Mouse (Mus musculus) erythroblast, adult 5-6 weeks (primary cell): ENCODE measurements around the gene Gm9639. TPM values are rescaled to one million over a fixed set of nuclear protein-coding genes. Genes with fewer than 3 reads are reported as not detected.
"Not testable (repeated sequence)": the region's sequence is repeated elsewhere in the genome, so short reads cannot be mapped to it uniquely, and the experiment has no call there.

ENCODE experiments used
- ATAC-seq: replicated peaks from 2 replicates; pipeline ENCODE4 v1.8.0; 2016; ENCODE audit warnings: moderate number of reproducible peaks, mild to moderate bottlenecking, moderate TSS enrichment, inconsistent platforms; ENCODE audit not compliant: poor library complexity, low FRiP score, severe bottlenecking
- total RNA-seq, 2 experiments: library from RNA; stranded (forward) in 1 of 2; stranded (reverse) in 1 of 2; fragments of 150-400 nt in 1 of 2; fragments of 200-764, 138-1000 nt in 1 of 2; gene quantifications; 2 replicates each; pipeline versions ENCODE4 v1.2.3 to v1.2.4; 2015 to 2017; ENCODE audit warnings: low replicate concordance in 2 of 2

The Gm9639 gene
- total RNA-seq, 2 experiments from 2014 or later = not detected

DNA sequence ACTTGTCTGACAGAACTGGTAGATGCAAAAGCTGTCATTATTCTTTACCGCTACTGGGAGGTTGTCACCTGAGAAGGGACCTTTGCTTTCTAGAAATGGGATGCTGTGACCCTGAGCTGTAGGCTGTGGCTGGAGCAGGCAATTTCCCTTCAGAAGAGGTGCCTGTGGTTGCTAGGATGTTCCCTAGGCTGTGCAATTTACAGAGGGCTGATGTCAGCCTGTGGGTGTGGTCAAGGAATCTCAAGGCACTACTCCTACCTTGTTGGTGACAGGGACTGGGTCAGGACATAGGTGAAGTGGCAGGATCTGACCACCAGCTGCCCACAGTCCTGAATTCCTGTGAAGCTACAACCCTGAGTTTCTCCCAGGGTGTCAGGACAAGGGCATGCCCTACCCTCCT is 25.1 kb downstream of the Gm9639 start:
- ATAC-seq = no peak

- ATAC-seq = not testable (repeated sequence)
Observed at GRCm38 (mm10) chr10:77759582-77759981, 35.3 kb downstream of the Gm9639 start, which contains the start of gene Gm3233. Gene Gm3233, minus strand, starts transcription at chr10:77759682.

DNA sequence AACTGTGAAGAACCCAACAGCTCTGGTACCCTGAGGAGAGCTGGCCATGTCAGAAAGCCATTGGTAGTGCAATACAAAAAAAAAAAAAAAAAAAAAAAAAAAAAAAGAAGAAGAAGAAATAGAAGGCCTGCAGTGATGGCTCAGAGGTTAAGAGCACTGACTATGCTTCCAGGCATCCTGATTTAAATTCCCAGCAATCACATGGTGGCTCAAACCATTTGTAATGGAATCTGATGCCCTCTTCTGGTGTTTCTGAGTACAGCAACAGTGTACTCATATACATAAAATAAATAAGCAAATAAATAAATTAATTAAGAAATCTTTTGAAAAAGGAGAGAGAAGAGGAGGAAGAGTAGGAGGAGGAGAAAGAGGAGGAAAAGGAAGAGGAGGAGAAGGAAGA is 41.4 kb downstream of the Gm9639 start:
- no peak for ATAC-seq

DNA sequence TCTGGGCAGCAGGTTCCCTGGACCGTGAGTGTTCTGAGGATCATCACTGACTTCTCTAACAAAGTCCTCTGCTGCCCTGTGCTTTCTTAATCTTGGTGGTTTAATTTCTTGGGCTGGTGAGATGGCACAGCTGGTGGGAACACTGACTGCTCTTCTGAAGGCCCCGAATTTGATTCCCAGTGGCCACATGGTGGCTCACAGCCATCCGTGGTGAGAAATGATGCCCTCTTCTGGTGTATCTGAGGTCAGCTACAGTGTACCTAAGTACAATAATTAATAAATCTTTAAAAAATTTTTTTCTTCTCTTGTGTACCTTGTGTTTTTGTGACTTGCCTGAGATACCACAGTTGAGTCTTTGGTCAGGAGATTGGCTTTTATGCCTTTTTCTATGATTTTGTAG is 42.6 kb downstream of the Gm9639 start:
- not testable (repeated sequence) for ATAC-seq

DNA sequence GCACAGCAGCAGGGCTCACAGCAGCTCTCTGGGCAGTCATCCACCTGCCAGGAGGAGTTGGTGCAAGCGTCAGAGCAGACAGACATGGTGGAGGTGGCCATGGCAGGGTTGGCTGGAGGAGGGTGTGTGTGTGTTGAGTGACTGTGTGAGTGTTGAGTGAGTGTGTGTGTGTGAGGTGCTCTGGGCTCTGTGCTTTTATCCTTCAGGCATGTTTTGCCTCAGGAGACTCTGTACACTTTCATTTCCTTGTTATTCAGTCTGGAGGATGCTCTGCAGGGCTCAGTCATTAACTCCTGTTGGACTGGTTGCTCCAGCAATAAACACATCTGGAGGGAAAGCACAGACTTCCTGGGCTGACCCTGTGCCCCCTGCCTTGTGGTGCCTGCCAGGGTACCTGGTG is 43.6 kb downstream of the Gm9639 start, which contains the start of gene Gm9736:
TSS of gene Gm9736 (minus strand) at position 101 of the 400 bp plus-strand sequence.
- ATAC-seq = not testable (repeated sequence)

DNA sequence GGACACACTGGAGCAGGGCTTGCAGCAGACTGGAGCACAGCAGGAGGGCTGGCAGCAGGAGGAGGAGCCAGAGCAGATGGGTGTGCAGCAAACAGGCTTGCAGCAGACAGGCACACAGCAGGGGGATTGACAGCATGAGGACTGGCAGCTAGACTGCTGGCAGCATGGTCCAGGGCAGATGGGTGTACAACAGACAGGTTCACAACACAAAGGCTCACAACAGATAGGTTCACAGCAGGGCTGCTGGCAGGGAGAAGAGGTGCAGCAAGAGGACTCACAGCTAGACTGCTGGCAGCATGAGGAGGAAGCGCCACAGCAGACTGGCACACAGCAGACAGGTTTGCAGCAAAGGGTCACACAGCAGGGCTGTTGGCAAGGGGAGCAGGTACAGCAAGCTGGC is 44.2 kb downstream of the Gm9639 start:
- ATAC-seq = not testable (repeated sequence)

Other genes with a start within 250 kb of the Gm9639 start
Only the 30 nearest of the 33 such genes appear.
- gene Pttg1ip, start 213.4 kb downstream of the Gm9639 start, total RNA-seq (2015; ENCODE audit: low replicate concordance) = 58.8 and 73.6 TPM in 2 replicates
- gene Pttg1ip, start 213.4 kb downstream of the Gm9639 start, total RNA-seq (2017; ENCODE audit: low replicate concordance) = 72.6 and 78.0 TPM in 2 replicates
- gene Sumo3, start 189.0 kb downstream of the Gm9639 start, total RNA-seq (2015; ENCODE audit: low replicate concordance) = 6.3 and 20.2 TPM in 2 replicates
- 30.7 and 32.1 TPM in 2 replicates for gene Sumo3, start 189.0 kb downstream of the Gm9639 start, total RNA-seq (2017; ENCODE audit: low replicate concordance)
- gene Gm49325, start 188.9 kb downstream of the Gm9639 start, total RNA-seq (2015; ENCODE audit: low replicate concordance) = not detected in 2 replicates
- not detected in 2 replicates for gene Gm49325, start 188.9 kb downstream of the Gm9639 start, total RNA-seq (2017; ENCODE audit: low replicate concordance)
- gene Ube2g2, start 172.8 kb downstream of the Gm9639 start, total RNA-seq (2015; ENCODE audit: low replicate concordance) = 6.1 and 7.5 TPM in 2 replicates
- gene Ube2g2, start 172.8 kb downstream of the Gm9639 start, total RNA-seq (2017; ENCODE audit: low replicate concordance) = 10.5 and 14.4 TPM in 2 replicates
- not detected in 2 replicates for gene Tspear, start 108.5 kb downstream of the Gm9639 start, total RNA-seq (2015; ENCODE audit: low replicate concordance)
- not detected in 2 replicates for gene Tspear, start 108.5 kb downstream of the Gm9639 start, total RNA-seq (2017; ENCODE audit: low replicate concordance)
- not detected in 2 replicates for gene Gm19402, start 104.3 kb downstream of the Gm9639 start, total RNA-seq (2015; ENCODE audit: low replicate concordance)
- not detected in 2 replicates for gene Gm19402, start 104.3 kb downstream of the Gm9639 start, total RNA-seq (2017; ENCODE audit: low replicate concordance)
- gene Gm9508, start 97.8 kb downstream of the Gm9639 start, total RNA-seq (2015; ENCODE audit: low replicate concordance) = not detected in 2 replicates
- not detected in 2 replicates for gene Gm9508, start 97.8 kb downstream of the Gm9639 start, total RNA-seq (2017; ENCODE audit: low replicate concordance)
- not detected in 2 replicates for gene Gm10272, start 88.5 kb downstream of the Gm9639 start, total RNA-seq (2015; ENCODE audit: low replicate concordance)
- not detected in 2 replicates for gene Gm10272, start 88.5 kb downstream of the Gm9639 start, total RNA-seq (2017; ENCODE audit: low replicate concordance)
- gene Gm10024, start 83.6 kb downstream of the Gm9639 start, total RNA-seq (2015; ENCODE audit: low replicate concordance) = not detected in 2 replicates
- not detected in 2 replicates for gene Gm10024, start 83.6 kb downstream of the Gm9639 start, total RNA-seq (2017; ENCODE audit: low replicate concordance)
- gene Gm10142, start 79.3 kb downstream of the Gm9639 start, total RNA-seq (2015; ENCODE audit: low replicate concordance) = not detected in 2 replicates
- not detected in 2 replicates for gene Gm10142, start 79.3 kb downstream of the Gm9639 start, total RNA-seq (2017; ENCODE audit: low replicate concordance)
- gene Krtap12-1, start 74.5 kb downstream of the Gm9639 start, total RNA-seq (2015; ENCODE audit: low replicate concordance) = not detected in 2 replicates
- not detected in 2 replicates for gene Krtap12-1, start 74.5 kb downstream of the Gm9639 start, total RNA-seq (2017; ENCODE audit: low replicate concordance)
- gene Gm10100, start 68.6 kb downstream of the Gm9639 start, total RNA-seq (2015; ENCODE audit: low replicate concordance) = not detected in 2 replicates
- not detected in 2 replicates for gene Gm10100, start 68.6 kb downstream of the Gm9639 start, total RNA-seq (2017; ENCODE audit: low replicate concordance)
- not detected in 2 replicates for gene Gm18596, start 52.4 kb downstream of the Gm9639 start, total RNA-seq (2015; ENCODE audit: low replicate concordance)
- gene Gm18596, start 52.4 kb downstream of the Gm9639 start, total RNA-seq (2017; ENCODE audit: low replicate concordance) = not detected in 2 replicates
- gene Gm9736, start 43.7 kb downstream of the Gm9639 start, total RNA-seq (2015; ENCODE audit: low replicate concordance) = not detected in 2 replicates
- gene Gm9736, start 43.7 kb downstream of the Gm9639 start, total RNA-seq (2017; ENCODE audit: low replicate concordance) = not detected in 2 replicates
- not detected in 2 replicates for gene Gm3233, start 35.4 kb downstream of the Gm9639 start, total RNA-seq (2015; ENCODE audit: low replicate concordance)
- gene Gm3233, start 35.4 kb downstream of the Gm9639 start, total RNA-seq (2017; ENCODE audit: low replicate concordance) = not detected in 2 replicates
- gene Gm3238, start 23.8 kb downstream of the Gm9639 start, total RNA-seq (2015; ENCODE audit: low replicate concordance) = not detected in 2 replicates
- not detected in 2 replicates for gene Gm3238, start 23.8 kb downstream of the Gm9639 start, total RNA-seq (2017; ENCODE audit: low replicate concordance)
- not detected in 2 replicates for gene Gm7138, start 18.1 kb downstream of the Gm9639 start, total RNA-seq (2015; ENCODE audit: low replicate concordance)
- gene Gm7138, start 18.1 kb downstream of the Gm9639 start, total RNA-seq (2017; ENCODE audit: low replicate concordance) = not detected in 2 replicates
- gene Gm3250, start 12.5 kb downstream of the Gm9639 start, total RNA-seq (2015; ENCODE audit: low replicate concordance) = not detected in 2 replicates
- gene Gm3250, start 12.5 kb downstream of the Gm9639 start, total RNA-seq (2017; ENCODE audit: low replicate concordance) = not detected in 2 replicates
- not detected in 2 replicates for gene Gm7137, start 6.9 kb downstream of the Gm9639 start, total RNA-seq (2015; ENCODE audit: low replicate concordance)
- gene Gm7137, start 6.9 kb downstream of the Gm9639 start, total RNA-seq (2017; ENCODE audit: low replicate concordance) = not detected in 2 replicates
- gene Gm19668, start 4.1 kb upstream of the Gm9639 start, total RNA-seq (2015; ENCODE audit: low replicate concordance) = not detected in 2 replicates
- not detected in 2 replicates for gene Gm19668, start 4.1 kb upstream of the Gm9639 start, total RNA-seq (2017; ENCODE audit: low replicate concordance)
- not detected in 2 replicates for gene Gm9507, start 16.8 kb upstream of the Gm9639 start, total RNA-seq (2015; ENCODE audit: low replicate concordance)
- gene Gm9507, start 16.8 kb upstream of the Gm9639 start, total RNA-seq (2017; ENCODE audit: low replicate concordance) = not detected in 2 replicates
- gene Gm2696, start 19.6 kb upstream of the Gm9639 start, total RNA-seq (2015; ENCODE audit: low replicate concordance) = not detected in 2 replicates
- gene Gm2696, start 19.6 kb upstream of the Gm9639 start, total RNA-seq (2017; ENCODE audit: low replicate concordance) = not detected in 2 replicates
- gene Krtap10-4, start 32.0 kb upstream of the Gm9639 start, total RNA-seq (2015; ENCODE audit: low replicate concordance) = not detected in 2 replicates
- gene Krtap10-4, start 32.0 kb upstream of the Gm9639 start, total RNA-seq (2017; ENCODE audit: low replicate concordance) = not detected in 2 replicates
- not detected in 2 replicates for gene Krtap10-10, start 40.9 kb upstream of the Gm9639 start, total RNA-seq (2015; ENCODE audit: low replicate concordance)
- gene Krtap10-10, start 40.9 kb upstream of the Gm9639 start, total RNA-seq (2017; ENCODE audit: low replicate concordance) = not detected in 2 replicates
- not detected in 2 replicates for gene Gm36176, start 51.7 kb upstream of the Gm9639 start, total RNA-seq (2015; ENCODE audit: low replicate concordance)
- not detected in 2 replicates for gene Gm36176, start 51.7 kb upstream of the Gm9639 start, total RNA-seq (2017; ENCODE audit: low replicate concordance)
- not detected in 2 replicates for gene Gm10318, start 57.8 kb upstream of the Gm9639 start, total RNA-seq (2015; ENCODE audit: low replicate concordance)
- gene Gm10318, start 57.8 kb upstream of the Gm9639 start, total RNA-seq (2017; ENCODE audit: low replicate concordance) = not detected in 2 replicates
- not detected in 2 replicates for gene Gm3285, start 66.9 kb upstream of the Gm9639 start, total RNA-seq (2015; ENCODE audit: low replicate concordance)
- gene Gm3285, start 66.9 kb upstream of the Gm9639 start, total RNA-seq (2017; ENCODE audit: low replicate concordance) = not detected in 2 replicates
- gene Lrrc3, start 107.5 kb upstream of the Gm9639 start, total RNA-seq (2015; ENCODE audit: low replicate concordance) = not detected in 2 replicates
- not detected in 2 replicates for gene Lrrc3, start 107.5 kb upstream of the Gm9639 start, total RNA-seq (2017; ENCODE audit: low replicate concordance)
- gene Trpm2, start 175.5 kb upstream of the Gm9639 start, total RNA-seq (2015; ENCODE audit: low replicate concordance) = 3.1 and 5.4 TPM in 2 replicates
- gene Trpm2, start 175.5 kb upstream of the Gm9639 start, total RNA-seq (2017; ENCODE audit: low replicate concordance) = 3.4 and 9.8 TPM in 2 replicates
- gene 1810043G02Rik, start 183.4 kb upstream of the Gm9639 start, total RNA-seq (2015; ENCODE audit: low replicate concordance) = 0.77 and 3.1 TPM in 2 replicates
- gene 1810043G02Rik, start 183.4 kb upstream of the Gm9639 start, total RNA-seq (2017; ENCODE audit: low replicate concordance) = 0.28 and 0.68 TPM in 2 replicates